Mouse (Mus musculus): ENCODE measurements around the gene Ddb1. TPM values are rescaled to one million over a fixed set of nuclear protein-coding genes. Genes with fewer than 3 reads are reported as not detected.

Gene Ddb1
- polyA plus RNA-seq, 1 experiment = 59.0 TPM

GRCm38 (mm10) chr19:10561558-10562314, 43.4 kb upstream of the Ddb1 start:
- Histone ChIP-seq H3K27ac (ENCODE audit: insufficient read depth, low read length) (no peak overlapping the region), H3K4me3 (ENCODE audit: extremely low read depth, insufficient read depth, insufficient read length) (no peak overlapping the region), H3K27me3 (ENCODE audit: control insufficient read depth, insufficient read depth, low read length) (no peaks in the 10 kb centered on the region), H3K4me1 (ENCODE audit: control insufficient read depth, insufficient read depth, insufficient read length) (no peaks in the 10 kb centered on the region), H3K36me3 (ENCODE audit: control insufficient read depth, insufficient read depth, low read length) (no peaks in the 10 kb centered on the region)
- WGBS = 72% methylated on average over 6 of the region's 6 CpGs
- TF ChIP-seq POLR2A (IDR thresholded peaks at IDR 0.05; ENCODE audit: low read depth, low read length) (no peak), CTCF (IDR thresholded peaks at IDR 0.05; ENCODE audit: extremely low read depth, insufficient read depth, insufficient read length, insufficient replicate concordance) (no peak)
- DNase-seq (ENCODE audit: low read depth in 1 of 2, low spot score in 2 of 2) = no peak

- WGBS = 80% methylated on average over 5 of the region's 5 CpGs
- H3K4me3 ChIP-seq (ENCODE audit: extremely low read depth, insufficient read depth, insufficient read length) = no peak overlapping the region
- no peaks in the 10 kb centered on the region for H3K36me3 ChIP-seq (ENCODE audit: control insufficient read depth, insufficient read depth, low read length)
- no peak overlapping the region for H3K27ac ChIP-seq (ENCODE audit: insufficient read depth, low read length)
- DNase-seq (ENCODE audit: low read depth in 1 of 2, low spot score in 2 of 2) = no peak
- H3K27me3 ChIP-seq (ENCODE audit: control insufficient read depth, insufficient read depth, low read length) = no peaks in the 10 kb centered on the region
- no peaks in the 10 kb centered on the region for H3K4me1 ChIP-seq (ENCODE audit: control insufficient read depth, insufficient read depth, insufficient read length)
- no peak for TF ChIP-seq POLR2A (IDR thresholded peaks at IDR 0.05; ENCODE audit: low read depth, low read length)
- no peak for TF ChIP-seq CTCF (IDR thresholded peaks at IDR 0.05; ENCODE audit: extremely low read depth, insufficient read depth, insufficient read length, insufficient replicate concordance)
Measured at GRCm38 (mm10) chr19:10562351-10562750, 42.8 kb upstream of the Ddb1 start.

- no peak overlapping the region for H3K27ac ChIP-seq (ENCODE audit: insufficient read depth, low read length)
- no peak overlapping the region for H3K4me3 ChIP-seq (ENCODE audit: extremely low read depth, insufficient read depth, insufficient read length)
- WGBS = 78% methylated on average over 6 of the region's 6 CpGs
- DNase-seq (ENCODE audit: low read depth in 1 of 2, low spot score in 2 of 2) = no peak
- no peaks in the 10 kb centered on the region for H3K36me3 ChIP-seq (ENCODE audit: control insufficient read depth, insufficient read depth, low read length)
- H3K4me1 ChIP-seq (ENCODE audit: control insufficient read depth, insufficient read depth, insufficient read length) = no peaks in the 10 kb centered on the region
- no peaks in the 10 kb centered on the region for H3K27me3 ChIP-seq (ENCODE audit: control insufficient read depth, insufficient read depth, low read length)
- no peak for TF ChIP-seq POLR2A (IDR thresholded peaks at IDR 0.05; ENCODE audit: low read depth, low read length)
- no peak for TF ChIP-seq CTCF (IDR thresholded peaks at IDR 0.05; ENCODE audit: extremely low read depth, insufficient read depth, insufficient read length, insufficient replicate concordance)
Measured at GRCm38 (mm10) chr19:10564278-10564677, 40.8 kb upstream of the Ddb1 start.

GRCm38 (mm10) chr19:10565217-10565616, 39.9 kb upstream of the Ddb1 start:
- Histone ChIP-seq H3K4me3 (ENCODE audit: extremely low read depth, insufficient read depth, insufficient read length) (no peak overlapping the region), H3K36me3 (ENCODE audit: control insufficient read depth, insufficient read depth, low read length) (peaks cover 2% of the 10 kb centered on the region; the same call in 1 of the 2 replicates), H3K4me1 (ENCODE audit: control insufficient read depth, insufficient read depth, insufficient read length) (no peaks in the 10 kb centered on the region), H3K27ac (ENCODE audit: insufficient read depth, low read length) (no peak overlapping the region), H3K27me3 (ENCODE audit: control insufficient read depth, insufficient read depth, low read length) (no peaks in the 10 kb centered on the region)
- no peak for TF ChIP-seq CTCF (IDR thresholded peaks at IDR 0.05; ENCODE audit: extremely low read depth, insufficient read depth, insufficient read length, insufficient replicate concordance)
- TF ChIP-seq POLR2A (IDR thresholded peaks at IDR 0.05; ENCODE audit: low read depth, low read length) = no peak
- WGBS = 69% methylated on average over 4 of the region's 4 CpGs
- DNase-seq (ENCODE audit: low read depth in 1 of 2, low spot score in 2 of 2) = no peak

- Histone ChIP-seq H3K4me1 (ENCODE audit: control insufficient read depth, insufficient read depth, insufficient read length) (no peaks in the 10 kb centered on the region), H3K27me3 (ENCODE audit: control insufficient read depth, insufficient read depth, low read length) (no peaks in the 10 kb centered on the region), H3K27ac (ENCODE audit: insufficient read depth, low read length) (no peak overlapping the region), H3K4me3 (ENCODE audit: extremely low read depth, insufficient read depth, insufficient read length) (no peak overlapping the region), H3K36me3 (ENCODE audit: control insufficient read depth, insufficient read depth, low read length) (peaks cover 20% of the 10 kb centered on the region)
- no peak for DNase-seq (ENCODE audit: low read depth in 1 of 2, low spot score in 2 of 2)
- 92% methylated on average over 6 of the region's 6 CpGs for WGBS
- TF ChIP-seq POLR2A (IDR thresholded peaks at IDR 0.05; ENCODE audit: low read depth, low read length) = no peak
- TF ChIP-seq CTCF (IDR thresholded peaks at IDR 0.05; ENCODE audit: extremely low read depth, insufficient read depth, insufficient read length, insufficient replicate concordance) = no peak
Measured at GRCm38 (mm10) chr19:10569627-10570026, 35.5 kb upstream of the Ddb1 start.

- Histone ChIP-seq H3K27ac (ENCODE audit: insufficient read depth, low read length) (peak within 1 kb of the TSS; percentile 93), H3K36me3 (ENCODE audit: control insufficient read depth, insufficient read depth, low read length) (peaks cover 10% of the 10 kb centered on the region), H3K4me1 (ENCODE audit: control insufficient read depth, insufficient read depth, insufficient read length) (peaks cover 2% of the 10 kb centered on the region; the same call in 1 of the 2 replicates), H3K27me3 (ENCODE audit: control insufficient read depth, insufficient read depth, low read length) (no peaks in the 10 kb centered on the region), H3K4me3 (ENCODE audit: extremely low read depth, insufficient read depth, insufficient read length) (peak within 1 kb of the TSS; percentile 92)
- peak; percentile 83 for TF ChIP-seq POLR2A (IDR thresholded peaks at IDR 0.05; ENCODE audit: low read depth, low read length)
- peak; percentile 35; the same call in 1 of the 2 replicates for TF ChIP-seq CTCF (IDR thresholded peaks at IDR 0.05; ENCODE audit: extremely low read depth, insufficient read depth, insufficient read length, insufficient replicate concordance)
- WGBS = under 1% methylated on average over 44 of the region's 44 CpGs
- peak; percentile 90 to 95 for DNase-seq (ENCODE audit: low read depth in 1 of 2, low spot score in 2 of 2)
Measured at GRCm38 (mm10) chr19:10576690-10577561, 28.2 kb upstream of the Ddb1 start, which contains the start of the genes Cyb561a3 and Tmem138. Gene Cyb561a3 (plus strand): TSS chr19:10577172. Gene Tmem138 (minus strand): TSS chr19:10577362.
